In genomic region chr13:15803965-15804364, GRCm38 (mm10) we compare ENCODE assay signal across 20 mouse cellular contexts.
DNase-seq lines count a peak whose midpoint lies in the region; TF ChIP-seq lines count a peak whose summit lies in the region.
"Had no signal": no experiment of that assay in that cellular context is flagged by ENCODE, and none has a peak within 500 bp of the region (broad histone marks: within the 10 kb centered on the region; RNA-seq: fewer than 3 reads in every experiment).

No protein-coding gene starts in this region.

- TF ChIP-seq CTCF in lung, adult 2 months (IDR thresholded peaks at IDR 0.05; ENCODE audit: insufficient read depth, low read length): no peak

- DNase-seq in heart, adult 11 months: peak; percentile 83
- DNase-seq in heart, embryonic 10.5 days (ENCODE audit: low spot score): no peak
- peak; percentile 10 for DNase-seq in lung, postnatal 36 days
- no peak for DNase-seq in lung, adult 2 months
- peak; percentile 6 for DNase-seq in brain, adult 2 months (ENCODE audit: low read depth, low spot score)
- DNase-seq in gastrocnemius, adult 8-10 months (ENCODE audit: low spot score in 2 of 2): no peak
- no peak for DNase-seq in cerebellum, adult 18-20 months
- DNase-seq: adrenal gland, postnatal 25 days; cerebellum, adult 9-11 months; layer of hippocampus, postnatal 36 days; midbrain, embryonic 14.5 days; right cerebral cortex, adult 18-20 months; spleen, adult 18-20 months; thymus, postnatal 14 days had no signal

- no peaks in the 10 kb centered on the region for H3K4me1 ChIP-seq in heart, embryonic 10.5 days
- H3K4me1 ChIP-seq in lung, adult 2 months (ENCODE audit: control insufficient read depth, insufficient read depth, low read length): no peaks in the 10 kb centered on the region
- H3K4me1 ChIP-seq: forebrain, embryonic 15.5 days; intestine, embryonic 15.5 days; limb, embryonic 15.5 days; stomach, embryonic 15.5 days had no signal

- WGBS in heart, embryonic 10.5 days: 41% methylated on average over 1 of the region's 1 CpGs
- 24% methylated on average over 1 of the region's 1 CpGs for WGBS in lung, adult 2 months

- TF ChIP-seq POLR2A in lung, adult 2 months (IDR thresholded peaks at IDR 0.05; ENCODE audit: borderline replicate concordance, extremely low read depth, low read depth, low read length): no peak

- H3K36me3 ChIP-seq in heart, embryonic 10.5 days: no peaks in the 10 kb centered on the region
- H3K36me3 ChIP-seq: forebrain, embryonic 15.5 days; intestine, embryonic 15.5 days; limb, embryonic 15.5 days; stomach, embryonic 15.5 days had no signal

- no peak overlapping the region for H3K4me3 ChIP-seq in heart, embryonic 10.5 days
- H3K4me3 ChIP-seq in lung, adult 2 months (replicated peaks; ENCODE audit: extremely low read depth, low read depth, low read length): no peak overlapping the region
- H3K4me3 ChIP-seq: erythroblast, embryonic 14.5 days; forebrain, embryonic 15.5 days; intestine, embryonic 15.5 days; limb, embryonic 15.5 days; stomach, embryonic 15.5 days had no signal

- no peaks in the 10 kb centered on the region for H3K27me3 ChIP-seq in heart, embryonic 10.5 days (ENCODE audit: insufficient read depth, poor library complexity, severe bottlenecking)
- H3K27me3 ChIP-seq: forebrain, embryonic 15.5 days; intestine, embryonic 15.5 days; limb, embryonic 15.5 days; stomach, embryonic 15.5 days had no signal

- no peaks in the 10 kb centered on the region for H3K9me3 ChIP-seq in heart, embryonic 10.5 days
- H3K9me3 ChIP-seq: forebrain, embryonic 15.5 days; intestine, embryonic 15.5 days; limb, embryonic 15.5 days; stomach, embryonic 15.5 days had no signal

- no peak overlapping the region for H3K27ac ChIP-seq in heart, embryonic 10.5 days
- H3K27ac ChIP-seq: forebrain, embryonic 15.5 days; hindbrain, embryonic 14.5 days; intestine, embryonic 15.5 days; limb, embryonic 15.5 days; stomach, embryonic 15.5 days had no signal

Comparison
In these comparisons a context has a peak if more than half of its experiments do, and no peak if none do; other contexts are left out.
1. DNase-seq: peak in heart, adult 11 months (single experiment), lung, postnatal 36 days (single experiment) and brain, adult 2 months (single experiment); none in heart, embryonic 10.5 days (single experiment), lung, adult 2 months (single experiment), gastrocnemius, adult 8-10 months (0 of 2) and cerebellum, adult 18-20 months (0 of 2).